Mouse (Mus musculus) WW6 (cell line): ENCODE results near the gene Mfsd4b1.
A peak's percentile ranks its signal among the peaks of the same experiment; 100 is the strongest.

Source experiments
- DNase-seq: peaks from one replicate; pipeline ENCODE4 v3.0.0-alpha.2; 2013; ENCODE audit warnings: low read depth, low spot score

Mfsd4b1 gene

GRCm38 (mm10) chr10:39959761-39960440, 65.2 kb downstream of the Mfsd4b1 start, which contains the start of gene Mfsd4b3:
TSS of gene Mfsd4b3 (minus strand) at chr10:39960153.
- peak; percentile 86 for DNase-seq

- DNase-seq, result no peak
Observed at GRCm38 (mm10) chr10:39958266-39958665, 66.8 kb downstream of the Mfsd4b1 start.

- DNase-seq, result no peak
Observed at GRCm38 (mm10) chr10:39956340-39956878, 68.7 kb downstream of the Mfsd4b1 start.

- no peak for DNase-seq
Observed at GRCm38 (mm10) chr10:39955163-39955562, 69.9 kb downstream of the Mfsd4b1 start.
